Mouse (Mus musculus) heart, adult 9 months (tissue): ENCODE results near the gene Kcp.
A peak's percentile ranks its signal among the peaks of the same experiment; 100 is the strongest.

Experiments used
- DNase-seq, 2 experiments: peaks; one replicate each; pipeline ENCODE4 v3.0.0; 2022; ENCODE audit warnings: low spot score in 2 of 2

Gene Kcp

DNA sequence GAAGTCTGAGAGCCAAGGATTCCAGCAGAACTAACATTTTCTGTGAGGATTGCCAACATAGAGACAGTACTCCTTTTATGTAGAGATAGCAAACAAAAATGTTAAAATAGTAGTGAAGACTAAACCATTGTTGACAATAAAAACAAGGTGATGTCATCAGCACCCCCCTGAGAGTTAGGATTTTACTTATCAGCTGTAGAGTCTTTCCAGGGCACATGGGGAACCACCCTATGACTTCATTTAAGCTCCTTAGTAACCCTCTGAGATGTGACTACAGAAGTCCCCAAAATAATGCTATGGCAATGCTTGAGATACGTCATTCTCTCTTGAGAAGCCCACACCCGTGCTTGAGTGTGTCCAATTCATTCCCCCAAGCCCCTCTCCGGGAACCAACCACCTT lies 44.4 kb downstream of the Kcp start:
- no peak for DNase-seq

DNA sequence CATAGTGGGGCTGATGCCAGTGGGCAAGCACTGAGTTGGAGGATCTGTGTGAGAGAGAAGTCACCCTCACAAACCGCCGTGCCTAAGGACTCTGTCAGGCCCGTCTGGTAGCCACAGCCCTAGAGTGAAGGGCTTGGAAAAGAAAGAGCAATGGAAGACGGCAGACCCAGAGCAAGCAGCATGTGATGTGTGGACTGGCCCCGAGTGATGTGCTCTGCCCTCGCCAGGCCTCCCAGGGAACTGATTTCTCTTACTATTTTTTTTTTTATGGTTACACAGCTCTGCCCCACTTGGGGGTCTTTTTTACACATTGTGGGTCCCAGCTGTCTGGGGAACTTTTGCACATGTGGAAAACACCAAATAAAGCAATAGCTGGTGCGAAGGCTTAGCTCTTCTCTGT lies 46.2 kb downstream of the Kcp start:
- no peak for DNase-seq

DNA sequence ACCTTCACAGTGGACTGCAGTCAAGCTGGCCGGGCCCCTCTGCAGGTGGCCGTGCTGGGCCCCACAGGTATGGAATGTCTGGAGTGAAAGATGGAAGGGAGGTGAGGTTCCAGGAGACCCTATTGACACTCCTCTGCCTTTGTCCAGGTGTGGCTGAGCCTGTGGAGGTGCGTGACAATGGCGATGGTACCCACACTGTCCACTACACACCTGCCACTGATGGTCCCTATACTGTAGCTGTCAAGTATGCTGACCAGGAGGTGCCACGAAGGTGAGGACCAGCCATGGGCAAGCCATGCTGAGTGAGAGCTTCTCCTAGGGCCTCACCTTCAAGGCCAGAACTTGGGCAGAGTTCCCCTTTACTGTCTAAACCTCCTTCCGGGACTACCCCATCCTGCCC lies 57.1 kb downstream of the Kcp start:
- no peak for DNase-seq

GRCm38 (mm10) chr6:29449858-29450257 lies 57.9 kb downstream of the Kcp start:
- no peak for DNase-seq

- no peak for DNase-seq
Measured at GRCm38 (mm10) chr6:29445354-29445753, 62.4 kb downstream of the Kcp start.

DNA sequence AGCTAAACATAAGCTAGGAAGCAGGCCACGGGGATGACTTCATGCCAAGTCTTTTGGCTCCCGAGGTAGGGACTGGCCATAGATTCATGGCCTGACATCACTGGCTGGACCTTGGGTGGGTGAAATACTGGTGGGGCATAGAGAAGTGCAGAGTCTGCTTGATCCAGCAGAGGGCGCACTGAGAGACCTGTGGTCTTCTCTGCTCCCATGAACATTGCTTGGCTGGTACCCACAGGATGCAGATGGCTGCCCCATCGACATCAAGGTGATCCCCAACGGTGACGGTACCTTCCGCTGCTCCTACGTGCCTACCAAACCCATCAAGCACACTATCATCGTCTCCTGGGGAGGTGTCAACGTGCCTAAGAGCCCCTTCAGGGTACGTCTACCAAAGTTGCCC lies 63.0 kb downstream of the Kcp start:
- no peak for DNase-seq

- no peak for DNase-seq
Measured at GRCm38 (mm10) chr6:29439789-29440188, 68.0 kb downstream of the Kcp start.

DNA sequence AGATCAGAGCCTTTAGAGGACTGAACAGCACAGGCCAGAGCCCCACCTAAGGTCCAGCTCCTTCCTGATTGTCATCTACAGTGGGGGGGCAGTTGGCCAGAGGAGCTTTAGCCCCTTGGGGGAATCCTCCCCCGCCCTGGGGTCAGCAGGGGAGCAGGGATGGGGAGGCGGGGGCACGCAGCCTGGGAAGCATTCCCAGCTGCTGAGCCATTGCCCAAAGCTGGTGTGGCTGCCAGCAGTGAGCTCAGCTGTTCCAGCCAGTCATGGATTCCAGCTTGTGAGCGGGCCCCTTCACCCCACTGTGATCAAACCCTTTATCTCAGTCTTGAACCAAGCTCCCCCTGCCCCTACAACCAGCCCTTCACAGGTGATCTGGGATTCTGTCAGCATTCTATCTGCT lies 68.5 kb downstream of the Kcp start:
- peak in 1 of 2 experiments; percentile 30 for DNase-seq

DNA sequence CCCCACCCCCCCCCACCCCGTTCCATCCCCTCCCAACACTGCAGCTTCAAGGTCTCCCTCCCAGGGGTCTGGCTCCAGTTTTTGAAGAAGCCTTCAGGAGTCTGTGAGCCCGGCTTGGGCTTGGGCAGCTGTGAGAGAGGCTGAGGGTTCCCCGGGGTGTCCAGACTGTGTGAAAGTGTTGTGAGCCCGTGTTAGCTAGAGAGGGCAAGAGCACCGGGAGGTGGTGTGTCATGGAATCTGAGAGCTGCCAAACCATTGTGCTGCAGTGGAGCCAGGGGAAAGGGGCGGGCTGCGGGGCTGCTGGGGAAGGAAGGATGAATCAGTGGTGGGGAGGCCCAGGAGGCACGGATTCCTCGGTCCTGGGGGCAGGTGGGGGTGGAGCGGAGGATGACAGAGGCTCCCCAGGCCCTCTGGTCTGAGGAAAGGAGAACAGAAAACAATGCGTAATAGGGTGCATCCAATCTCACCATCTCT lies 71.3 kb downstream of the Kcp start:
- peak; percentile 76 to 82 for DNase-seq

GRCm38 (mm10) chr6:29435940-29436451 lies 71.8 kb downstream of the Kcp start:
- DNase-seq = peak; percentile 44 to 61

DNA sequence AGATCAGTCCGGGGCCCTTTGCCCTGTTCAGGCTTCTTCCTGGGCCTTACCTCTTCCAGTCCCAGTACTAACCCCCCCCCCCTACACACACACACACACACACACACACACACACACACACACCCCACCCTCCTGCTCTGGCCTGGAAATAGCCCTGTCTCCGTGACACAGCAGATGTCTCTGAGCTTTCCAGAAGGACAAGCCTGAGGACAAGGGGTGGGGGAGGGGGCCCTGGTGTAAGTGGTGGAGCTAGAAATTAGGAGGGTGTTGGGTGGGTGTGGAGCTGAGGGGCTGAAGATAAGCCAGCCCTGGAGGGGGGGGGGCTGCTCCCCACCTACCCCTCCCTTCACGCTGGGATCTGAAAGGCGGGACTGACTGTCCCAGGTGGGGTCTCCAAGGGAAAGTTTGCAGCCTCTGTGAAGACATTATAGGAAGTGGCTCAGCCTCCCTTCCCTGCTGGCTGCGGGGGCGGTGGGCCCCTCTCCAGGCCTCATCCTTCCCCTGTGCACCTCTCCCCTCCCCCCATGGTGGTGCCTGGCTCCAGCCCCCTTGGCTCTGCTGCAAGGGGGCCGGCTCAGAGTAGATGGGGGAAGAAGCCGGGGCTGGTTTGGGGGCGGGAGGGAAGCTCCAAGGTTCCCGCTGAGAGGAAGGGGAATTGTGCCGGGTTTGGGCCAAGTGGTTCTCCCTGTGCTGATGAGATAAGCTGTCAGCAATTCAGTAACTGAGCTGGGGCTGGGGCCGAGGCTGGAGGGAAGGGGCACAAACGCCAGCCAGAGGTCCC lies 72.7 kb downstream of the Kcp start:
- peak; percentile 52 to 56 for DNase-seq

- DNase-seq = peak; percentile 79 to 84
Measured at GRCm38 (mm10) chr6:29433804-29434795, 73.7 kb downstream of the Kcp start.

GRCm38 (mm10) chr6:29433038-29433803 lies 74.5 kb downstream of the Kcp start, which contains the start of gene Flnc:
Flnc (plus strand) TSS chr6:29433256.
- DNase-seq = peak; percentile 49 to 56

GRCm38 (mm10) chr6:29432676-29433037 lies 75.1 kb downstream of the Kcp start:
- DNase-seq = no peak

DNA sequence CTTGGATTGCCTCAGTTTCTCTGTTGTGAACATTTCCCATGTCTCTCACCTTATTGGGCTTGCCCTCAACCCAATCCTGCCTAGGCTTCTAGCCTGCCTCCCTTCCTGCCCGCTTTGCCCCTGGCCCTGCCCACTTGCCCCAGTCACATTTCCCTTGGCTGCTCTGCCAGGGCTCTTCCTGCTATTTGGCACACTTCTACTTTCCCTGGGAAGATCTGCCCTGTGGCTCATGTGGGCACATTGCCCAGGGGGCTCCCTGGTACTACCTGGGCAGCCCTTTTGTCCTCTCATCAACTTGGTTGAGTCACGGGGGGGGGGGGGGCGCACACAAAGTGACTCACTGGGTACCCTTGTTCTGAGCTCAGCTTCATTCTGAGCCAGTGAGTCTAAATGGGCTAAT lies 75.6 kb downstream of the Kcp start:
- DNase-seq = peak; percentile 46 to 58

GRCm38 (mm10) chr6:29431473-29431872 lies 76.3 kb downstream of the Kcp start:
- peak; percentile 69 for DNase-seq

GRCm38 (mm10) chr6:29430681-29431420 lies 76.9 kb downstream of the Kcp start:
- peak in 1 of 2 experiments; percentile 23 for DNase-seq

GRCm38 (mm10) chr6:29428171-29428570 lies 79.6 kb downstream of the Kcp start:
- DNase-seq = no peak

DNA sequence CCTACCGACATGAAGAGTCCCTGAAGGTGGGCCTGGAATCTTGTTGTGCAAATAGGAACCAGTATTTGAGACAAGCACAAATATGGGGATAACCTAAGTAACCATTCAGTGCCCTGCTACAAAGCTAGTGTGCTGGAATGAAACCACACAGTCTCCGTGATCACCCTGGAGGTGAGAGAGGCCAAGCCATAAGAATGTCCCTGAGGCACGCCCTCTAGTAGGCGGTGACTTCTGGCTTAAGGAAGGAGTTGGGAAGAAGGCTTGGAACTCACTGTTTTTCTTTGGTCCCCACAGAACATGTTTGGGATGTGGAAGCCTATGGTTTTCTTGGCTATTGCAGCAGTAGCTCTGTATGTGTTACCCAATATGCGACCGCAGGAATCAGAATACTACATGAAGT lies 81.4 kb downstream of the Kcp start:
- DNase-seq = no peak

DNA sequence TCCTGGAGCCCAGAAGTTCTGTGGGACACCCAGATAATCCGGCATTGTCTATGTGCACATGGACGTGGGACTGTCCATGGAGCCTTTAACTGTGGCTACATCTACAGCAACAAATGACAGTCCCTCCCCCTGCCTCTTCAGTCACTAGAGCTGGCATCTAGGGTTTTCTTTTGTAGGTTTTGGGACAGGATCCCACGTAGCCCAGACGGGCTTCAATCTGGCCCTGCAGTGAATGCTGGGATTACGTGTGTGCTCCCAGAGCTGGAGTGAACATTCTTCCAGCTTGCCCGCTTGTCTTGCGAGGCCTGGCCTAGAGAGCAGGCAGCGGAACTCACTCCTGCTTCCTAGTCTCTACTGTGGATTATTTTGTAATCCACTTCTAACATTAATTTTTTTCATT lies 82.6 kb downstream of the Kcp start:
- no peak for DNase-seq
